Mouse (Mus musculus) adipocyte (in vitro differentiated cells): ENCODE results near the gene Eps8l2.

Source experiments
- DNase-seq: peaks from one replicate; pipeline ENCODE4 v3.0.0-alpha.2; 2016; ENCODE audit warnings: low spot score

Gene Eps8l2

GRCm38 (mm10) chr7:141338576-141339131 is at the start of gene Eps8l2:
Gene Eps8l2, plus strand, starts transcription at chr7:141338880.
- DNase-seq, result no peak

- no peak for DNase-seq
Observed at GRCm38 (mm10) chr7:141291921-141292582, 46.6 kb upstream of the Eps8l2 start, which contains the start of gene Drd4. Gene Drd4, plus strand, starts transcription at chr7:141292006.

GRCm38 (mm10) chr7:141292583-141293388 is 45.9 kb upstream of the Eps8l2 start:
- no peak for DNase-seq

GRCm38 (mm10) chr7:141293852-141294471 is 44.7 kb upstream of the Eps8l2 start:
- no peak for DNase-seq

- DNase-seq, result no peak
Observed at GRCm38 (mm10) chr7:141294479-141294878, 44.2 kb upstream of the Eps8l2 start.

- DNase-seq, result no peak
Observed at GRCm38 (mm10) chr7:141297926-141298650, 40.6 kb upstream of the Eps8l2 start.

- DNase-seq, result no peak
Observed at GRCm38 (mm10) chr7:141299175-141299574, 39.5 kb upstream of the Eps8l2 start.

- DNase-seq, result no peak
Observed at GRCm38 (mm10) chr7:141301386-141301785, 37.3 kb upstream of the Eps8l2 start.

GRCm38 (mm10) chr7:141302702-141303268 is 35.9 kb upstream of the Eps8l2 start:
- no peak for DNase-seq

- no peak for DNase-seq
Observed at GRCm38 (mm10) chr7:141304537-141304936, 34.1 kb upstream of the Eps8l2 start.

GRCm38 (mm10) chr7:141314416-141314815 is 24.3 kb upstream of the Eps8l2 start:
- no peak for DNase-seq

- no peak for DNase-seq
Observed at GRCm38 (mm10) chr7:141315076-141315475, 23.6 kb upstream of the Eps8l2 start.

- DNase-seq, result peak; percentile 16
Observed at GRCm38 (mm10) chr7:141315974-141316373, 22.7 kb upstream of the Eps8l2 start.

GRCm38 (mm10) chr7:141317619-141318132 is 21.0 kb upstream of the Eps8l2 start:
- no peak for DNase-seq

GRCm38 (mm10) chr7:141319446-141319845 is 19.2 kb upstream of the Eps8l2 start:
- no peak for DNase-seq

- DNase-seq, result no peak
Observed at GRCm38 (mm10) chr7:141324686-141325085, 14.0 kb upstream of the Eps8l2 start.

- DNase-seq, result no peak
Observed at GRCm38 (mm10) chr7:141326546-141327446, 11.9 kb upstream of the Eps8l2 start.

GRCm38 (mm10) chr7:141327469-141328372 is 11.0 kb upstream of the Eps8l2 start, which contains the start of the genes Deaf1 and Tmem80:
Gene Deaf1, minus strand, starts transcription at chr7:141327690.
Gene Tmem80, plus strand, starts transcription at chr7:141327739.
- peak; percentile 95 for DNase-seq
